Mouse (Mus musculus) midbrain, embryonic 14.5 days (tissue): ENCODE measurements at regions not wholly inside any gene's neighbourhood (a gene's known extent, or its start where the extent isn't known, plus 50 kb on each side); places are given as distances from the start of the nearest gene placed in this dataset.

Experiments
- ATAC-seq: fragments of 200-750 bp; cut with Nextera tagmentation; 2 replicates; pipeline ENCODE4 v1.8.0; 2017; ENCODE audit warnings: moderate number of reproducible peaks, moderate library complexity; ENCODE audit not compliant: low FRiP score, low TSS enrichment
- DNase-seq: peaks from one replicate; pipeline ENCODE4 v3.0.0-alpha.2; 2015
- H3K27ac ChIP-seq: fragments of 300-500 bp; sonication (generic); replicated peaks from 2 replicates; pipeline ENCODE4 v1.5.1; 2014; ENCODE audit warnings: mild to moderate bottlenecking, low read depth, low read length, moderate library complexity
- H3K27me3 ChIP-seq: fragments of 300-500 bp; sonication (generic); 2 replicates; pipeline ENCODE4 v1.6.1; 2014; ENCODE audit warnings: low read length, control low read depth, mixed read lengths; ENCODE audit not compliant: control insufficient read depth, insufficient read depth
- H3K36me3 ChIP-seq: fragments of 300-500 bp; sonication (generic); 2 replicates; pipeline ENCODE4 v1.6.1; 2014; ENCODE audit warnings: low read length, control low read depth; ENCODE audit not compliant: control insufficient read depth, insufficient read depth
- H3K4me1 ChIP-seq: fragments of 300-500 bp; sonication (generic); 2 replicates; pipeline ENCODE4 v1.6.1; 2014; ENCODE audit warnings: mild to moderate bottlenecking, antibody characterized with exemption, low read length, control low read depth; ENCODE audit not compliant: control insufficient read depth, insufficient read depth
- H3K4me2 ChIP-seq: fragments of 300-500 bp; sonication (generic); 2 replicates; pipeline ENCODE4 v1.6.1; 2014; ENCODE audit warnings: mild to moderate bottlenecking, low read length, moderate library complexity
- H3K4me3 ChIP-seq: fragments of 300-500 bp; sonication (generic); replicated peaks from 2 replicates; pipeline ENCODE4 v1.5.1; 2014; ENCODE audit warnings: low read depth, low read length
- H3K9ac ChIP-seq: fragments of 300-500 bp; sonication (generic); replicated peaks from 2 replicates; pipeline ENCODE4 v1.6.1; 2014; ENCODE audit warnings: mild to moderate bottlenecking, low read length, moderate library complexity
- H3K9me3 ChIP-seq: fragments of 300-500 bp; sonication (generic); 2 replicates; pipeline ENCODE4 v1.6.1; 2016; ENCODE audit warnings: low read length, control low read depth, mixed read lengths; ENCODE audit not compliant: control insufficient read depth
- WGBS: fragments of 180-500 bp; shearing (Covaris S2); extraction: QIAGEN DNeasy Blood & Tissue Kit; methylation state at CpG from one replicate; pipeline ENCODE4 v1.1.7; 2014; 5-methylcytosine and 5-hydroxymethylcytosine counted together

- ATAC-seq (no peak), DNase-seq (no peak)
- Histone ChIP-seq H3K27me3 (no peaks in the 10 kb centered on the region), H3K9ac (no peak overlapping the region), H3K36me3 (no peaks in the 10 kb centered on the region), H3K4me2 (no peak overlapping the region), H3K4me1 (no peaks in the 10 kb centered on the region), H3K9me3 (peaks cover 3% of the 10 kb centered on the region; the same call in 1 of the 2 replicates), H3K27ac (no peak overlapping the region), H3K4me3 (no peak overlapping the region)
- WGBS: 84% methylated on average over 1 of the region's 1 CpGs
Measured at GRCm38 (mm10) chr8:97052436-97052835, 1164.1 kb upstream of the Got2 start.

GRCm38 (mm10) chr8:97039778-97040177 lies 1151.4 kb upstream of the Got2 start:
- Histone ChIP-seq H3K4me2 (no peak overlapping the region), H3K27ac (no peak overlapping the region), H3K9ac (no peak overlapping the region), H3K9me3 (no peaks in the 10 kb centered on the region), H3K36me3 (no peaks in the 10 kb centered on the region), H3K4me1 (no peaks in the 10 kb centered on the region), H3K4me3 (no peak overlapping the region), H3K27me3 (no peaks in the 10 kb centered on the region)
- 61% methylated on average over 3 of the region's 3 CpGs for WGBS
- ATAC-seq: no peak
- no peak for DNase-seq

- Histone ChIP-seq H3K27me3 (no peaks in the 10 kb centered on the region), H3K9ac (no peak overlapping the region), H3K4me2 (no peak overlapping the region), H3K4me1 (no peaks in the 10 kb centered on the region), H3K9me3 (no peaks in the 10 kb centered on the region), H3K36me3 (no peaks in the 10 kb centered on the region), H3K4me3 (no peak overlapping the region), H3K27ac (no peak overlapping the region)
- DNase-seq (no peak), ATAC-seq (no peak)
- 95% methylated on average over 5 of the region's 5 CpGs for WGBS
Measured at GRCm38 (mm10) chr8:97038854-97039253, 1150.5 kb upstream of the Got2 start.

- Histone ChIP-seq H3K4me1 (no peaks in the 10 kb centered on the region), H3K4me3 (no peak overlapping the region), H3K4me2 (no peak overlapping the region), H3K9me3 (no peaks in the 10 kb centered on the region), H3K27me3 (no peaks in the 10 kb centered on the region), H3K36me3 (no peaks in the 10 kb centered on the region), H3K9ac (no peak overlapping the region), H3K27ac (no peak overlapping the region)
- ATAC-seq (no peak), DNase-seq (no peak)
- WGBS: 92% methylated on average over 4 of the region's 4 CpGs
Measured at GRCm38 (mm10) chr8:97032188-97032587, 1143.8 kb upstream of the Got2 start.

- DNase-seq (peak; percentile 14), ATAC-seq (no peak)
- H3K27me3 ChIP-seq: no peaks in the 10 kb centered on the region
- H3K4me2 ChIP-seq: no peak overlapping the region
- no peak overlapping the region for H3K9ac ChIP-seq
- no peaks in the 10 kb centered on the region for H3K9me3 ChIP-seq
- no peak overlapping the region for H3K27ac ChIP-seq
- H3K4me3 ChIP-seq: no peak overlapping the region
- no peaks in the 10 kb centered on the region for H3K4me1 ChIP-seq
- no peaks in the 10 kb centered on the region for H3K36me3 ChIP-seq
Measured at GRCm38 (mm10) chr8:97015571-97015970, 1127.2 kb upstream of the Got2 start.

GRCm38 (mm10) chr8:97004131-97004530 lies 1115.8 kb upstream of the Got2 start:
- no peaks in the 10 kb centered on the region for H3K4me1 ChIP-seq
- 58% methylated on average over 2 of the region's 3 CpGs for WGBS
- no peak overlapping the region for H3K9ac ChIP-seq
- no peak overlapping the region for H3K27ac ChIP-seq
- no peaks in the 10 kb centered on the region for H3K36me3 ChIP-seq
- no peaks in the 10 kb centered on the region for H3K9me3 ChIP-seq
- H3K4me3 ChIP-seq: no peak overlapping the region
- DNase-seq (peak; percentile 53), ATAC-seq (no peak)
- no peaks in the 10 kb centered on the region for H3K27me3 ChIP-seq
- no peak overlapping the region for H3K4me2 ChIP-seq

GRCm38 (mm10) chr8:96983103-96983502 lies 1094.8 kb upstream of the Got2 start:
- no peak overlapping the region for H3K4me3 ChIP-seq
- no peak overlapping the region for H3K27ac ChIP-seq
- ATAC-seq: no peak
- no peaks in the 10 kb centered on the region for H3K4me1 ChIP-seq
- no peak for DNase-seq
- H3K4me2 ChIP-seq: no peak overlapping the region
- H3K36me3 ChIP-seq: no peaks in the 10 kb centered on the region
- H3K27me3 ChIP-seq: no peaks in the 10 kb centered on the region
- no peaks in the 10 kb centered on the region for H3K9me3 ChIP-seq
- H3K9ac ChIP-seq: no peak overlapping the region
- 82% methylated on average over 2 of the region's 2 CpGs for WGBS
